Mouse (Mus musculus): ENCODE results near the gene Zfp74. TPM values are rescaled to one million over a fixed set of nuclear protein-coding genes. Genes with fewer than 3 reads are reported as not detected.

The Zfp74 gene
- total RNA-seq, 2 experiments from 2014 or later: 15.1 to 16.7 TPM

Small RNA genes within 50 kb of the gene (microRNA-seq; reads per million reads assigned to microRNA genes)
- gene Mir7668: 1.3 to 1.6 reads per million in 2 experiments

Other genes starting within 250 kb of the Zfp74 start
- gene Catsperg2, start 227.1 kb downstream of the Zfp74 start, total RNA-seq (2021): under 1 TPM in 1 of 2 experiments, not detected in 1; 0.52 TPM
- 10 to 100 TPM; 18.6 to 19.0 TPM for gene Zfp84, start 185.5 kb downstream of the Zfp74 start, total RNA-seq (2021)
- gene Zfp30, start 170.1 kb downstream of the Zfp74 start, total RNA-seq (2021): 10 to 100 TPM in 1 of 2 experiments, 1 to 10 TPM in 1; 9.6 to 10.9 TPM
- 10 to 100 TPM; 21.0 to 22.0 TPM for gene Zfp790, start 138.0 kb downstream of the Zfp74 start, total RNA-seq (2021)
- gene Zfp940, start 100.4 kb downstream of the Zfp74 start, total RNA-seq (2021): 10 to 100 TPM; 14.3 to 17.0 TPM
- gene Zfp420, start 94.1 kb downstream of the Zfp74 start, total RNA-seq (2021): 10 to 100 TPM; 14.0 to 14.2 TPM
- gene Zfp27, start 47.5 kb downstream of the Zfp74 start, total RNA-seq (2021): 10 to 100 TPM; 19.5 to 20.1 TPM
- 1 to 10 TPM; 8.4 to 8.7 TPM for gene Zfp383, start 45.9 kb downstream of the Zfp74 start, total RNA-seq (2021)
- 1 to 10 TPM; 2.5 to 3.5 TPM for gene Zfp568, start 29.9 kb upstream of the Zfp74 start, total RNA-seq (2021)
- gene Zfp14, start 97.3 kb upstream of the Zfp74 start, total RNA-seq (2021): 10 to 100 TPM in 1 of 2 experiments, 1 to 10 TPM in 1; 9.2 to 10.3 TPM
- gene Zfp82, start 118.8 kb upstream of the Zfp74 start, total RNA-seq (2021): 1 to 10 TPM; 1.9 to 5.0 TPM
- 1 to 10 TPM in 1 of 2 experiments, not detected in 1; 2.0 TPM for gene Gm26920, start 136.3 kb upstream of the Zfp74 start, total RNA-seq (2021)
- gene Zfp566, start 136.4 kb upstream of the Zfp74 start, total RNA-seq (2021): 1 to 10 TPM; 5.3 to 7.1 TPM
- gene Zfp260, start 140.7 kb upstream of the Zfp74 start, total RNA-seq (2021): 10 to 100 TPM; 64.8 to 89.9 TPM
- 10 to 100 TPM; 30.4 to 31.5 TPM for gene Zfp382, start 167.9 kb upstream of the Zfp74 start, total RNA-seq (2021)
- 10 to 100 TPM; 49.2 to 50.2 TPM for gene Zfp146, start 215.7 kb upstream of the Zfp74 start, total RNA-seq (2021)
- 1 to 10 TPM; 2.8 to 5.0 TPM for gene Cox7a1, start 230.1 kb upstream of the Zfp74 start, total RNA-seq (2021)
- 100 to 1,000 TPM; 206 to 218 TPM for gene Capns1, start 244.7 kb upstream of the Zfp74 start, total RNA-seq (2021)

All from layer of hippocampus, postnatal 25 days (tissue).